Mouse (Mus musculus) liver, embryonic 14.5 days (tissue): Measurements from ENCODE around the gene Zfp91. TPM values are rescaled to one million over a fixed set of nuclear protein-coding genes. Genes with fewer than 3 reads are reported as not detected.
A peak's percentile ranks its signal among the peaks of the same experiment; 100 is the strongest.

Experiments used
- ATAC-seq: fragments of 200-750 bp; cut with Nextera tagmentation; 2 replicates; pipeline ENCODE4 v1.8.0; 2017; ENCODE audit warnings: moderate number of reproducible peaks, mild to moderate bottlenecking, moderate library complexity; ENCODE audit not compliant: insufficient read depth
- DNase-seq, 3 experiments: peaks; one replicate each; pipeline ENCODE4 v3.0.0-alpha.2; 2012 to 2013; ENCODE audit warnings: low read depth in 3 of 3, low spot score in 3 of 3
- H3K27ac ChIP-seq: fragments of 300-500 bp; sonication (generic); 2 replicates; pipeline ENCODE4 v1.5.1; 2014; ENCODE audit warnings: moderate library complexity, mild to moderate bottlenecking, control low read depth, inconsistent platforms
- H3K27me3 ChIP-seq: fragments of 300-500 bp; sonication (generic); 2 replicates; pipeline ENCODE4 v1.6.1; 2014; ENCODE audit warnings: mild to moderate bottlenecking, low read length, moderate library complexity; ENCODE audit not compliant: control insufficient read depth, insufficient read depth
- H3K36me3 ChIP-seq: fragments of 300-500 bp; sonication (generic); replicated peaks from 2 replicates; pipeline ENCODE4 v1.6.1; 2014; ENCODE audit warnings: low read depth; ENCODE audit not compliant: control insufficient read depth, insufficient read depth
- H3K4me1 ChIP-seq, 2 experiments: fragments of 200-500 bp in 1 of 2; fragments of 300-500 bp in 1 of 2; sonication (generic) in 1 of 2; replicated peaks; 2 replicates each; pipeline ENCODE4 v1.6.1; 2012 to 2014; ENCODE audit warnings: antibody characterized with exemption in 1 of 2, inconsistent platforms in 1 of 2, low read length in 1 of 2; ENCODE audit not compliant: control insufficient read depth in 2 of 2, insufficient read depth in 2 of 2
- H3K4me2 ChIP-seq: fragments of 300-500 bp; sonication (generic); 2 replicates; pipeline ENCODE4 v1.6.1; 2014; ENCODE audit warnings: low read depth, mild to moderate bottlenecking, control low read depth, moderate library complexity
- H3K4me3 ChIP-seq, 2 experiments: fragments of 200-500 bp in 1 of 2; fragments of 300-500 bp in 1 of 2; sonication (generic) in 1 of 2; 2 replicates each; pipeline ENCODE4 v1.5.1; 2012 to 2014; ENCODE audit warnings: low read depth in 2 of 2, low read length in 2 of 2, mild to moderate bottlenecking in 2 of 2, control low read depth in 1 of 2, inconsistent platforms in 1 of 2, moderate library complexity in 1 of 2; ENCODE audit not compliant: insufficient read depth in 1 of 2
- H3K9ac ChIP-seq: fragments of 300-500 bp; sonication (generic); replicated peaks from 2 replicates; pipeline ENCODE4 v1.6.1; 2014; ENCODE audit warnings: mild to moderate bottlenecking, control low read depth, moderate library complexity
- H3K9me3 ChIP-seq: fragments of 300-500 bp; sonication (generic); 2 replicates; pipeline ENCODE4 v1.6.1; 2016; ENCODE audit warnings: low read length, mixed read lengths; ENCODE audit not compliant: control insufficient read depth
- CTCF ChIP-seq: IDR thresholded peaks from 2 replicates; pipeline ENCODE4 v1.5.1; 2016; ENCODE audit warnings: antibody characterized with exemption, low read depth, control low read depth
- EP300 ChIP-seq: IDR thresholded peaks from 2 replicates; pipeline ENCODE4 v1.6.1; 2016; ENCODE audit warnings: antibody characterized with exemption, low read depth
- WGBS: fragments of 180-500 bp; shearing (Covaris S2); extraction: QIAGEN DNeasy Blood & Tissue Kit; methylation state at CpG from one replicate; pipeline ENCODE4 v1.1.7; 2014; ENCODE audit not compliant: insufficient replicate concordance; 5-methylcytosine and 5-hydroxymethylcytosine counted together
- polyA plus RNA-seq, 2 experiments: library from polyadenylated mRNA; depleted of rRNA in 1 of 2; stranded (reverse) in 1 of 2; unstranded in 1 of 2; fragments of >200 nt; fragmentation: Nextera tagmentation in 1 of 2; extraction: Ambion mirVana in 1 of 2; gene quantifications; 2 replicates each; pipeline versions ENCODE4 v1.2.1 to v1.2.3; 2012 to 2014

Gene Zfp91
- polyA plus RNA-seq, 2 experiments, result 4.8 to 13.5 TPM

DNA sequence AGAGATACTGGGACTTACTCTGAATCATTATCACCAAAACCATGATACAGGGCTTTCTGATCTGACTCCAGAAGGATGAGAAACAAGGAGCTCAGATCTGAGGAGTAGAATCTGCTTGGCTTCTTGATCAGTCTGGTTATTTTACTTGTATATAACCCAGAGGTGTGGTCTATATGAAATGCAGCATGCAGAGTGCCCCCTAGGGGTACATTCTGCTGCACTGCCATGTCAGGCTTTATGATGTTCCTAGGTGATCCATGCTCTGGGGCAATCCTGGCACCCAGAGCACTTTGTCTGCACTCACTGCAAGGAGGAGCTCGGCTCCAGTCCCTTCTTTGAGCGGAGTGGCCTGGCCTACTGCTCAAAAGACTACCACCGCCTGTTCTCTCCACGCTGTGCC lies 28.6 kb upstream of the Zfp91 start:
- DNase-seq, result no peak
- no peak overlapping the region for H3K27ac ChIP-seq
- no peak overlapping the region for H3K4me2 ChIP-seq
- no peak for ATAC-seq
- no peaks in the 10 kb centered on the region for H3K27me3 ChIP-seq
- no peak overlapping the region for H3K4me3 ChIP-seq
- TF ChIP-seq CTCF (peak; percentile 46), EP300 (no peak)
- H3K4me1 ChIP-seq, result no peaks in the 10 kb centered on the region
- no peaks in the 10 kb centered on the region for H3K36me3 ChIP-seq
- 50% methylated on average over 4 of the region's 4 CpGs for WGBS
- H3K9me3 ChIP-seq, result no peaks in the 10 kb centered on the region
- no peak overlapping the region for H3K9ac ChIP-seq

DNA sequence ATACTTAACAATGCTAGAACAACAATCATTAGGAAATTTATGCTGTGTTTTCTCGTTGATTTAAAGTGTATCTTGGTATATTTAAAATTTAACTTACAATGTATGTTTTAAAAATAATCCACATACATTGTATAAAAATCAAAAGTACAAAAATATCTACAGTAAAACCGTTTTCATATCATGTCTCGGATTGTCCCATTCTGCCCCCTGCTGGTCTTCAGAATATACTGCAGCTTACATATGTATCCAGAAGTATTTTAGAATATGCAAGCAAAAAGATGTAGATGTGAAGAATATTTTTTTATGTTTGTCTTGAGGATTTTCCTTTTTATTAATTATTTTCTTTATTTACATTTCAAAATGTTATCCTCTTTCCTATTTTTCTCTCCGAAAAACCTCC lies 24.5 kb upstream of the Zfp91 start:
- H3K4me3 ChIP-seq, result no peak overlapping the region
- no peaks in the 10 kb centered on the region for H3K27me3 ChIP-seq
- DNase-seq (peak in 1 of 3 experiments; percentile 22), ATAC-seq (no peak)
- no peak overlapping the region for H3K9ac ChIP-seq
- 17% methylated on average over 4 of the region's 4 CpGs for WGBS
- no peaks in the 10 kb centered on the region for H3K9me3 ChIP-seq
- no peak overlapping the region for H3K4me2 ChIP-seq
- no peak overlapping the region for H3K27ac ChIP-seq
- TF ChIP-seq CTCF (peak; percentile 68), EP300 (no peak)
- H3K36me3 ChIP-seq, result no peaks in the 10 kb centered on the region
- H3K4me1 ChIP-seq, result no peaks in the 10 kb centered on the region

DNA sequence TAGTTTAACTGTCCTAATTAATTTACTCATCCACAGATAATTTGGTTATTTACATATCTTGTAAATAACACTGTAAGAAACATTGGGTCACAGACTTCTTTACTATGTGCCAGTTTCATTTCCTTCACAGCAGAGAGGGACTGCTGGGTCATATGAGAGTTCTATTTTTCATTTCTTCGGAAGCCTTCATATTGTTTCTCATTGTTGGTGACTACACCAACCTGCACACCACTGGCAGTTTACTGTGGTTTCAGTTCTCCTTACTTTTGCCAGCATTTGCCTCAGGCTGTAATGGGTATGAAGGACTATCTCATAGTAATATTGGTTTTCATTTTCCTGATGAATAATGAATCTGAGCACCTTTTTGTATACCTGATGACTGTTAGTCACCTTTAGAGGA lies 22.6 kb upstream of the Zfp91 start:
- DNase-seq, result no peak
- no peaks in the 10 kb centered on the region for H3K36me3 ChIP-seq
- TF ChIP-seq EP300 (no peak), CTCF (no peak)
- H3K9me3 ChIP-seq, result no peaks in the 10 kb centered on the region
- H3K9ac ChIP-seq, result no peak overlapping the region
- 60% methylated on average over 1 of the region's 1 CpGs for WGBS
- H3K4me2 ChIP-seq, result no peak overlapping the region
- no peaks in the 10 kb centered on the region for H3K27me3 ChIP-seq
- H3K4me3 ChIP-seq, result no peak overlapping the region
- no peaks in the 10 kb centered on the region for H3K4me1 ChIP-seq
- no peak for ATAC-seq
- H3K27ac ChIP-seq, result no peak overlapping the region

DNA sequence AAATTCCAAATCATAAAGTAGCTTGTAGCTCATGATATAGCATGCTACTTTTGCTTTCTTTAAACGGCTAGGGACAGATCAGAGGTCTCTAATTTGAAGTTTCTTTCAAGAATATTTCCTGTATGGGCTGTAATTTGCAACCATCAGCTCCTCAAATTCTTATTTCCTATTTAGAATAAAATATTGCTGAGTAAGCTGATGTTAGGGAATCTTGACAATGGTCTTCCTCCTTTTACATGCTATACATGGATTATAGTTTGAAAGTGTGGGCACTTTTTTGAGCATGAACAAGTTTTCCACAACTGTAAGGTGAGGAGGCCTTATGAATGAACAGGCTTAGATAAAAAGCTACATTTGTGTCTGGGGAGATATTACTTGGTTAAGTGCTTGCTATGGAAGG lies 18.0 kb upstream of the Zfp91 start:
- no peak for TF ChIP-seq EP300
- no peak for TF ChIP-seq CTCF
- Histone ChIP-seq H3K4me1 (0 out of 4 replicates have a peak, but pooled peaks cover 0 to 2% of the 10 kb centered on the region in 2 experiments), H3K4me3 (no peak overlapping the region), H3K27ac (no peak overlapping the region), H3K9me3 (no peaks in the 10 kb centered on the region), H3K9ac (no peak overlapping the region), H3K27me3 (no peaks in the 10 kb centered on the region), H3K4me2 (no peak overlapping the region), H3K36me3 (no peaks in the 10 kb centered on the region)
- ATAC-seq (no peak), DNase-seq (no peak)
- WGBS, result 64% methylated on average over 1 of the region's 1 CpGs

DNA sequence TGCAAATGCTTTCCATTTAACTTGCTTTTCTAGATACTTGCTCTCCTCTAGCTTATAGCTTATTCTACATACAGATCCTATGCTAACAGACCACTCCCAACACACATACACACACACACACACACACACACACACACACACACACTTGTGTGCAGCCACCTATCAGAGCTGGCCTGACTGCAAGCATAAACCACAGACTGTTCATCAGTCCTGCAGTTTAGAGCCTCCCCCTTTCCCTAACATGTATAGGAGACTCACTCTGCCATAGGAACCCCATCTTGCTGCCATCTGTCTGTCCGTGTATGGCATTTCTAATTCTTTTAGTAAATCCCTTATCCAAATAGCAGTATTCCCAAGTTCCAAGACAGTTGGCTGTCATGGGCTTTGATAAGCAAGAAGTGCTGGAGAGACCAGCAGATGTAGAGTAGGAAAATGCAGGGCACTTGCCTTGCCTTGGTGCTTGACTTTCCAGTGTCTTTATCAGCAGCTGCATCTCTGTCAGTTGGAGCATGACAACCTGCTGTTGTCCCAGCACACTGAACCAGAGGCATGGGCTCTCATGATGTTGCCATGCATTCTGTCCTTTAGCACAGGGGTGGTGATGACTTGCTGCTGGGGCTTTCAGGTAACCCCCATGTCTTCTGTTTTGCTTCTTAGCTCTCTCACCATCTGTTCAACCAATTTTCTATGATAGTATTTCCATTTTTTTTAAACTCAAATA lies 16.9 kb upstream of the Zfp91 start:
- no peak overlapping the region for H3K9ac ChIP-seq
- 0 out of 4 replicates have a peak, but pooled peaks cover 0 to 2% of the 10 kb centered on the region in 2 experiments for H3K4me1 ChIP-seq
- ATAC-seq (peak; percentile 41; the same call in 1 of the 2 replicates), DNase-seq (no peak)
- WGBS, result 42% methylated on average over 1 of the region's 1 CpGs
- H3K27me3 ChIP-seq, result no peaks in the 10 kb centered on the region
- TF ChIP-seq CTCF, result no peak
- no peak for TF ChIP-seq EP300
- no peaks in the 10 kb centered on the region for H3K36me3 ChIP-seq
- H3K4me2 ChIP-seq, result no peak overlapping the region
- no peaks in the 10 kb centered on the region for H3K9me3 ChIP-seq
- H3K27ac ChIP-seq, result no peak overlapping the region
- no peak overlapping the region for H3K4me3 ChIP-seq
